Mouse (Mus musculus) ES-CJ7 (cell line): Measurements from ENCODE around the gene Gsg1l2.

Experiments
- DNase-seq: peaks from one replicate; pipeline ENCODE4 v3.0.0; 2011; ENCODE audit warnings: low read depth, low spot score

The Gsg1l2 gene

GRCm38 (mm10) chr11:67819604-67820003 lies 45.2 kb downstream of the Gsg1l2 start:
- DNase-seq, result peak; percentile 37

GRCm38 (mm10) chr11:67820221-67820620 lies 45.8 kb downstream of the Gsg1l2 start:
- DNase-seq, result peak; percentile 52

GRCm38 (mm10) chr11:67821560-67821959 lies 47.2 kb downstream of the Gsg1l2 start:
- DNase-seq, result no peak

- no peak for DNase-seq
Observed at GRCm38 (mm10) chr11:67828360-67829059, 54.1 kb downstream of the Gsg1l2 start.

- DNase-seq, result no peak
Observed at GRCm38 (mm10) chr11:67829530-67829929, 55.1 kb downstream of the Gsg1l2 start.

GRCm38 (mm10) chr11:67831820-67832219 lies 57.4 kb downstream of the Gsg1l2 start:
- no peak for DNase-seq

GRCm38 (mm10) chr11:67835408-67836078 lies 61.1 kb downstream of the Gsg1l2 start:
- no peak for DNase-seq
